Mouse (Mus musculus) limb, embryonic 10.5 days (tissue): Measurements from ENCODE around the gene Olfr477. TPM values are rescaled to one million over a fixed set of nuclear protein-coding genes. Genes with fewer than 3 reads are reported as not detected.
"Not testable (repeated sequence)": the region's sequence is repeated elsewhere in the genome, so short reads cannot be mapped to it uniquely, and the experiment has no call there.

Experiments used
- DNase-seq: peaks from one replicate; pipeline ENCODE4 v3.0.0-alpha.2; 2017; ENCODE audit warnings: low spot score
- H3K27ac ChIP-seq: fragments of 300-500 bp; sonication (generic); 2 replicates; pipeline ENCODE4 v1.5.1; 2016; ENCODE audit warnings: mild to moderate bottlenecking
- H3K27me3 ChIP-seq: fragments of 300-500 bp; sonication (generic); 2 replicates; pipeline ENCODE4 v1.6.1; 2016; ENCODE audit warnings: low read depth, mild to moderate bottlenecking; ENCODE audit not compliant: poor library complexity, severe bottlenecking
- H3K36me3 ChIP-seq: fragments of 300-500 bp; sonication (generic); 2 replicates; pipeline ENCODE4 v1.6.1; 2016; ENCODE audit warnings: mild to moderate bottlenecking, moderate library complexity
- H3K4me1 ChIP-seq: fragments of 300-500 bp; sonication (generic); 2 replicates; pipeline ENCODE4 v1.6.1; 2016
- H3K4me3 ChIP-seq: fragments of 300-500 bp; sonication (generic); 2 replicates; pipeline ENCODE4 v1.5.1; 2016; ENCODE audit warnings: mild to moderate bottlenecking, moderate library complexity
- H3K9me3 ChIP-seq: fragments of 300-500 bp; sonication (generic); replicated peaks from 2 replicates; pipeline ENCODE4 v1.6.1; 2016; ENCODE audit warnings: mild to moderate bottlenecking
- WGBS: fragments of 180-500 bp; shearing (Covaris S2); methylation state at CpG from one replicate; pipeline ENCODE4 v1.1.7; 2016; 5-methylcytosine and 5-hydroxymethylcytosine counted together
- polyA plus RNA-seq: library from polyadenylated mRNA; unstranded; fragments of >200 nt; fragmentation: Nextera tagmentation; extraction: Ambion mirVana; gene quantifications from 2 replicates; pipeline ENCODE4 v1.2.1, GENCODE M21; 2016

The Olfr477 gene
- not detected in 2 replicates for polyA plus RNA-seq

DNA sequence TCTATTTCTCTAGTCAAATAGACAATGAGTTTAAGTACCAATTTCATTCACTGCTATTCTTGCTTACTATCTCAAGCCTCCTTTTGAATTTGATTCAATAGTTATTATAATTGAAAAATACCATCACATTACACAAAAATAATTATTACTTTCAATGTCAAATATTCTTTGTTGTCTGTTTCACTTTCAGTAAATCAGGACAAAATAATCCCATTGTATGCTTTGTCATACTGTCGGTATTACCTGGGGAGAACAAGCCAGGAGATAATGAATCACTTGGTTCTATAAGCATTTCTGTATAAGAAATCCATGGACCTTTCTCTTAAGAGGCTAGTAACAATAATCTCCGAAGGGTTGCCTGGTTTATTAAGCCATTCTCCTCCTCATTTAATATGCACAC lies at the start of gene Olfr477:
TSS of gene Olfr477 (plus strand) at position 301 of the 400 bp plus-strand sequence.
- Histone ChIP-seq H3K27me3 (no peaks in the 10 kb centered on the region), H3K4me3 (no peak within 1 kb of the TSS), H3K4me1 (no peaks in the 10 kb centered on the region), H3K36me3 (no peaks in the 10 kb centered on the region), H3K9me3 (no peaks in the 10 kb centered on the region), H3K27ac (no peak within 1 kb of the TSS)
- DNase-seq, result no peak
- 82% methylated on average over 2 of the region's 2 CpGs for WGBS

- not testable (repeated sequence) for H3K27me3 ChIP-seq, H3K4me1 ChIP-seq, H3K9me3 ChIP-seq, H3K27ac ChIP-seq, H3K36me3 ChIP-seq, DNase-seq, H3K4me3 ChIP-seq
- 98% methylated on average over 12 of the region's 12 CpGs for WGBS
These were observed 34.0 kb upstream of the Olfr477 start for GRCm38 (mm10) chr7:107952539-107952938.

GRCm38 (mm10) chr7:107954343-107954742 lies 32.1 kb upstream of the Olfr477 start, which contains the start of gene Olfr474:
Olfr474 (plus strand) TSS chr7:107954643.
- Histone ChIP-seq H3K4me1 (no peaks in the 10 kb centered on the region), H3K27ac (no peak within 1 kb of the TSS), H3K9me3 (no peaks in the 10 kb centered on the region), H3K4me3 (no peak within 1 kb of the TSS), H3K36me3 (no peaks in the 10 kb centered on the region), H3K27me3 (no peaks in the 10 kb centered on the region)
- no peak for DNase-seq
- 92% methylated on average over 1 of the region's 1 CpGs for WGBS

GRCm38 (mm10) chr7:107964503-107964902 lies 22.0 kb upstream of the Olfr477 start, which contains the start of gene Olfr476:
Olfr476 (plus strand) TSS chr7:107964803.
- H3K9me3 ChIP-seq, result no peaks in the 10 kb centered on the region
- WGBS, result 60% methylated on average over 1 of the region's 1 CpGs
- H3K27ac ChIP-seq, result no peak within 1 kb of the TSS
- H3K4me3 ChIP-seq, result no peak within 1 kb of the TSS
- H3K27me3 ChIP-seq, result no peaks in the 10 kb centered on the region
- DNase-seq, result no peak
- no peaks in the 10 kb centered on the region for H3K4me1 ChIP-seq
- no peaks in the 10 kb centered on the region for H3K36me3 ChIP-seq

GRCm38 (mm10) chr7:108014256-108014655 lies 27.8 kb downstream of the Olfr477 start:
- not testable (repeated sequence) for H3K27ac ChIP-seq, H3K4me1 ChIP-seq, H3K27me3 ChIP-seq, DNase-seq, H3K4me3 ChIP-seq, H3K36me3 ChIP-seq, H3K9me3 ChIP-seq

- H3K36me3 ChIP-seq, result no peaks in the 10 kb centered on the region
- H3K4me1 ChIP-seq, result no peaks in the 10 kb centered on the region
- DNase-seq, result no peak
- 91% methylated on average over 3 of the region's 3 CpGs for WGBS
- H3K27me3 ChIP-seq, result no peaks in the 10 kb centered on the region
- no peaks in the 10 kb centered on the region for H3K9me3 ChIP-seq
- no peak within 1 kb of the TSS for H3K4me3 ChIP-seq
- H3K27ac ChIP-seq, result no peak within 1 kb of the TSS
These were observed 47.4 kb downstream of the Olfr477 start, which contains the start of gene Olfr478 for GRCm38 (mm10) chr7:108033889-108034288. Olfr478 (minus strand) TSS chr7:108033989.

Other genes with a start within 250 kb of the Olfr477 start
- 0.23 and 0.30 TPM in 2 replicates for gene Cyb5r2, start 228.7 kb upstream of the Olfr477 start, polyA plus RNA-seq
- not detected in 2 replicates for gene Ovch2, start 185.5 kb upstream of the Olfr477 start, polyA plus RNA-seq
- gene Olfr467, start 174.4 kb upstream of the Olfr477 start, polyA plus RNA-seq, result not detected in 2 replicates
- gene Olfr469, start 161.2 kb upstream of the Olfr477 start, polyA plus RNA-seq, result not detected in 2 replicates
- gene Olfr470, start 139.2 kb upstream of the Olfr477 start, polyA plus RNA-seq, result not detected in 2 replicates
- not detected in 2 replicates for gene Olfr472, start 88.8 kb upstream of the Olfr477 start, polyA plus RNA-seq
- not detected in 2 replicates for gene Olfr473, start 56.2 kb upstream of the Olfr477 start, polyA plus RNA-seq
- not detected in 2 replicates for gene Olfr474, start 32.0 kb upstream of the Olfr477 start, polyA plus RNA-seq
- not detected in 2 replicates for gene Olfr476, start 21.9 kb upstream of the Olfr477 start, polyA plus RNA-seq
- not detected in 2 replicates for gene Olfr478, start 47.3 kb downstream of the Olfr477 start, polyA plus RNA-seq
- gene Olfr479, start 64.0 kb downstream of the Olfr477 start, polyA plus RNA-seq, result not detected in 2 replicates
- not detected in 2 replicates for gene Olfr480, start 80.7 kb downstream of the Olfr477 start, polyA plus RNA-seq
- not detected in 2 replicates for gene Olfr481, start 93.2 kb downstream of the Olfr477 start, polyA plus RNA-seq
- gene Olfr482, start 110.9 kb downstream of the Olfr477 start, polyA plus RNA-seq, result 0.10 TPM in 2 replicates
- gene Olfr483, start 114.2 kb downstream of the Olfr477 start, polyA plus RNA-seq, result not detected in 2 replicates
- not detected in 2 replicates for gene Olfr484, start 140.8 kb downstream of the Olfr477 start, polyA plus RNA-seq
- gene Olfr485, start 173.2 kb downstream of the Olfr477 start, polyA plus RNA-seq, result not detected in 2 replicates
- not detected in 2 replicates for gene Olfr486, start 186.0 kb downstream of the Olfr477 start, polyA plus RNA-seq
- not detected in 2 replicates for gene Olfr487, start 227.9 kb downstream of the Olfr477 start, polyA plus RNA-seq